Mouse (Mus musculus): ENCODE results near the gene Lemd1.

Gene Lemd1

GRCm38 (mm10) chr1:132201936-132202335 is 10.7 kb downstream of the Lemd1 start:
- Histone ChIP-seq H3K27me3 (ENCODE audit: control insufficient read depth, insufficient read depth, low read length, poor library complexity, severe bottlenecking) (no peaks in the 10 kb centered on the region; the same call in 1 of the 2 replicates), H3K36me3 (ENCODE audit: control insufficient read depth, insufficient read depth, low read length, poor library complexity, severe bottlenecking) (no peaks in the 10 kb centered on the region)
- no peak for DNase-seq (ENCODE audit: low read depth, low spot score)

GRCm38 (mm10) chr1:132202771-132203170 is 11.5 kb downstream of the Lemd1 start:
- Histone ChIP-seq H3K27me3 (ENCODE audit: control insufficient read depth, insufficient read depth, low read length, poor library complexity, severe bottlenecking) (no peaks in the 10 kb centered on the region; the same call in 1 of the 2 replicates), H3K36me3 (ENCODE audit: control insufficient read depth, insufficient read depth, low read length, poor library complexity, severe bottlenecking) (no peaks in the 10 kb centered on the region)
- DNase-seq (ENCODE audit: low read depth, low spot score): no peak

DNA sequence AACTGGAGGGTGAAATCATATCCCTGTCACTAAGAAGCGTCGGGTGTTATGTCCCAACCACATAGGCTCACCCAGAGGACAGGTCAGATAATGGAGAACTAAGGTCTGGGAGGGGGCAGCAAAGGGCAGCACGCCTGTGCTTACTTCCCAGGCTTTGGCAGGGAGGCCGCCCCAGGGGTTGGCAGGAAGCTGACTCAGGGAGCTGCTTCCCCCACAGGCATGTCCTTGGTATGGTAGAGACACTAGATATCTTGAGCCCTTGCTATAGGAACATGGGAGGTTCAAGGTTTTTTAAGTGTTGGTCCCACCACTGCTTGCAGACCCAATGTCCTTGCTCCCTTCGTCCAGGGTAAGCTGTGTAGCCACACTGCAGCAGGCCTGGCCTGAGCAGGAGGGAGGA is 14.7 kb downstream of the Lemd1 start:
- no peak for DNase-seq (ENCODE audit: low read depth, low spot score)
- Histone ChIP-seq H3K36me3 (ENCODE audit: control insufficient read depth, insufficient read depth, low read length, poor library complexity, severe bottlenecking) (no peaks in the 10 kb centered on the region), H3K27me3 (ENCODE audit: control insufficient read depth, insufficient read depth, low read length, poor library complexity, severe bottlenecking) (no peaks in the 10 kb centered on the region)

GRCm38 (mm10) chr1:132206828-132207227 is 15.6 kb downstream of the Lemd1 start:
- DNase-seq (ENCODE audit: low read depth, low spot score): no peak
- H3K27me3 ChIP-seq (ENCODE audit: control insufficient read depth, insufficient read depth, low read length, poor library complexity, severe bottlenecking): no peaks in the 10 kb centered on the region
- no peaks in the 10 kb centered on the region for H3K36me3 ChIP-seq (ENCODE audit: control insufficient read depth, insufficient read depth, low read length, poor library complexity, severe bottlenecking)

DNA sequence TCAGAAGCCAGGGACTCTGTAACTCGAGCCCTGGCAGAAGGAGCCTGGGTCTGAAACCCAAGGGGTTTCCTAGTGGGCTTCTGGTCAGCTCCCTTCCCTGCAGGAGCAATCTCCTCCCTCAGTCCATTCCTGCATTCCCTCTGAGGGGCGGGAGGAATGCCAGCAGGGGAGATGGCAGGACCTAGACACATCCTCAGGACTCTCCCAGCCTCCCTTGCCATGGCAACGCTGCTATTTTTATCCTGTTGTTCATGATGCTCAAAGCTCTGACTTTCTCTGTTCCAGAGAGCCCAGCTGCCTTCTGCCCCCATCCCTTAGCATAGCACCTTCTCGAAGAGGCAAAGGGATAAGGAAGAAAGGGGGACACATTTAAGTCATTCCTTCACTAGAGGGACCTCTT is 16.9 kb downstream of the Lemd1 start:
- Histone ChIP-seq H3K36me3 (ENCODE audit: control insufficient read depth, insufficient read depth, low read length, poor library complexity, severe bottlenecking) (no peaks in the 10 kb centered on the region), H3K27me3 (ENCODE audit: control insufficient read depth, insufficient read depth, low read length, poor library complexity, severe bottlenecking) (no peaks in the 10 kb centered on the region)
- no peak for DNase-seq (ENCODE audit: low read depth, low spot score)

DNA sequence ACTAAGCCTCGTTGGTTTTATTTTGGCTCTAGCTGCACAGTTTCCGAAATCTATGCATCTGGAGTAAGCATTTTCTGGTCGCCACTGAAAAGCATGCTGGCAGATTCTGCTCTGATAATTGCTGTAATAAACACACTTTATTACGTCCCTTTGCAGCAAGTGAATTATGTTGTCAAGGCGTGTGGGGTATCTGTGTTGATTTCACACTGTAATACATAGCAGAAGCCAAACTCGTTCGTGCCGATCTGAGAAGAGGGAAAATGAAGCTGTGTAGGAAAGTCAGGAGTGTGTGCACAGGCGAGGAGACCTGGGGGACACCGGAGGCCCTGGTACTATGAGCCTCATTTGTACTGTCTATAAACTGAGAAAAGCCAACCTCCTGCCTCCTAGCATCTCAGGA is 18.2 kb downstream of the Lemd1 start:
- H3K36me3 ChIP-seq (ENCODE audit: control insufficient read depth, insufficient read depth, low read length, poor library complexity, severe bottlenecking): no peaks in the 10 kb centered on the region
- no peak for DNase-seq (ENCODE audit: low read depth, low spot score)
- no peaks in the 10 kb centered on the region for H3K27me3 ChIP-seq (ENCODE audit: control insufficient read depth, insufficient read depth, low read length, poor library complexity, severe bottlenecking)

GRCm38 (mm10) chr1:132210922-132211321 is 19.7 kb downstream of the Lemd1 start:
- DNase-seq (ENCODE audit: low read depth, low spot score): peak; percentile 50
- H3K36me3 ChIP-seq (ENCODE audit: control insufficient read depth, insufficient read depth, low read length, poor library complexity, severe bottlenecking): no peaks in the 10 kb centered on the region
- no peaks in the 10 kb centered on the region for H3K27me3 ChIP-seq (ENCODE audit: control insufficient read depth, insufficient read depth, low read length, poor library complexity, severe bottlenecking)

DNA sequence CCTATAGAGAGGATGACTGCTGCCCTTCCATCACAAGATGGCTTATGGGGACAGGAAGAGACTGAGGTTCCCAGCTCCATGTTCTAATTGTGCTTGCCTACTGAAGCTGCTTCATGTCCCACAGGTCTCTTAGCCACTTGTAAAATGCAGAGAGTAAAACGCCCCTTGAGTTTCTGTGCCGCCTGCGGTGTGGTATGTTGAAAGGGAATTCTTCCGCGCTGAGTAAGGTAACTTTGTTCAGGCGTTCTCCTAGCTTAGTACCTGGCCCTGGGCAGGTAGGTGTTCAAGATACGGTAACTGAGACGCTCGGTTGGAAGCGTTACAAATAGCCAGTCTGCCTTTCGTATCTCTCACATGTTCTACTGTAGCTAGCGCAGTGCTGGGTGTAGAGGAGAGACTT is 20.4 kb downstream of the Lemd1 start:
- Histone ChIP-seq H3K36me3 (ENCODE audit: control insufficient read depth, insufficient read depth, low read length, poor library complexity, severe bottlenecking) (no peaks in the 10 kb centered on the region), H3K27me3 (ENCODE audit: control insufficient read depth, insufficient read depth, low read length, poor library complexity, severe bottlenecking) (no peaks in the 10 kb centered on the region)
- DNase-seq (ENCODE audit: low read depth, low spot score): no peak

DNA sequence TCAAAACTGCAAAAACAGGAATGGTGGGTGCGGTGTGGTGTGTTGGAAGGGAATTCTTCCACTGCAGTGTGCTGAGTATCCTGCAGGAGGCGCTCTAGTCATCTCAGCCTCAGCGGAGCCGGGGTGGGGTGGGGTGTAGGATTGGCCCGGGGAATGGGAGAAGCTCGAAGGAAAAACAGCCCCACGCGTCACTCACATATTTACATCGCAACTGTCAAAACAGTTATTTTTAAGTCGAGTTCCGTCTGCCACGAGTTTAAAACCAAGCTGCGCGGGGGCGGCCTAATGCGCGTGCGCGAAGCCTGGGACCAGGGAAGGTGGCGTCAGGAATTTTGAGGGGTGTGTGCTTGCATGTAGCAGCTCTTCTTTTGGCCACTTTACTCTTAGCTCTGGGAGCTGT is 21.0 kb downstream of the Lemd1 start:
- DNase-seq (ENCODE audit: low read depth, low spot score): peak; percentile 47
- no peaks in the 10 kb centered on the region for H3K27me3 ChIP-seq (ENCODE audit: control insufficient read depth, insufficient read depth, low read length, poor library complexity, severe bottlenecking)
- H3K36me3 ChIP-seq (ENCODE audit: control insufficient read depth, insufficient read depth, low read length, poor library complexity, severe bottlenecking): no peaks in the 10 kb centered on the region

- no peaks in the 10 kb centered on the region for H3K27me3 ChIP-seq (ENCODE audit: control insufficient read depth, insufficient read depth, low read length, poor library complexity, severe bottlenecking)
- no peak for DNase-seq (ENCODE audit: low read depth, low spot score)
- H3K36me3 ChIP-seq (ENCODE audit: control insufficient read depth, insufficient read depth, low read length, poor library complexity, severe bottlenecking): no peaks in the 10 kb centered on the region
Measured at GRCm38 (mm10) chr1:132213076-132213475, 21.8 kb downstream of the Lemd1 start.

DNA sequence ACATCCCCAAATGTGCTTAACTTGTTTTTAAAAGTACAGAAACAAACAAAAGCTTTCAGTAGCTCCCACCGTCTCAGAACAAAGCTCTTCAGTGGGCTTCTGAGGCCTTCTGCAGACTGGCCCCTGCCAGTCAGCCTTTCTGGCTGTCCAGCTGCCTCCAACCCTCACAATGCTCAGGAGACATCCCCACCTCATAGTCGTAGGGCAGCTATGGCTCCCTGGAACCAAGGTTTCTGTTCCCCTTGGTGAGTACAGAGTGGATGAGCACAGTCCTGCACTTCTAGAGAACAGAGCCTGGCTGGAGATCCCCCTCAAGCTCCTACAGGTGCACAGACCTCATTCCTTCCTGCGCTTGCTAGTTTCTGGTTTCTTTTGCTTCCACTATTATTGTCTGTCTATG is 25.0 kb downstream of the Lemd1 start:
- no peak for DNase-seq (ENCODE audit: low read depth, low spot score)
- H3K36me3 ChIP-seq (ENCODE audit: control insufficient read depth, insufficient read depth, low read length, poor library complexity, severe bottlenecking): no peaks in the 10 kb centered on the region
- H3K27me3 ChIP-seq (ENCODE audit: control insufficient read depth, insufficient read depth, low read length, poor library complexity, severe bottlenecking): no peaks in the 10 kb centered on the region

DNA sequence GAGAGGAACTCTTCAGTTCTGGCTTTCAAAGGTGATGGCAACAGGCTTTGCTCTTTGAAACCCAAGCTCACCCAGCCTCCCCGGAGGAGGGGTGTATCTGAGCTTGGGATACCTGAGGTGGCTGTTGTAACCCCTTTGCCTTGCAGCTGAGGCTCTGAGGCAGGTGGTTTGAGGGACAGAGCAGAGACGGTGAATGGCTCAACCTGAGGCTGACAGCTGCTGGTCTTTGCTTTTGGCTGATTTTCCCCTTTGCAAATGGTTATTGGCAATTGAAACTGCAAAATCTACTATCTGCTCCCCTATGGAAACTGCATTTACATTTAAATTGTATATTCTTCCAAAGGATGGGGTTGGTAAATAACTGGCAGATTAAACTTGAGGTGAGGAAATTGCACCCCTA is 30.4 kb downstream of the Lemd1 start:
- DNase-seq (ENCODE audit: low read depth, low spot score): no peak
- Histone ChIP-seq H3K36me3 (ENCODE audit: control insufficient read depth, insufficient read depth, low read length, poor library complexity, severe bottlenecking) (no peaks in the 10 kb centered on the region), H3K27me3 (ENCODE audit: control insufficient read depth, insufficient read depth, low read length, poor library complexity, severe bottlenecking) (no peaks in the 10 kb centered on the region)

DNA sequence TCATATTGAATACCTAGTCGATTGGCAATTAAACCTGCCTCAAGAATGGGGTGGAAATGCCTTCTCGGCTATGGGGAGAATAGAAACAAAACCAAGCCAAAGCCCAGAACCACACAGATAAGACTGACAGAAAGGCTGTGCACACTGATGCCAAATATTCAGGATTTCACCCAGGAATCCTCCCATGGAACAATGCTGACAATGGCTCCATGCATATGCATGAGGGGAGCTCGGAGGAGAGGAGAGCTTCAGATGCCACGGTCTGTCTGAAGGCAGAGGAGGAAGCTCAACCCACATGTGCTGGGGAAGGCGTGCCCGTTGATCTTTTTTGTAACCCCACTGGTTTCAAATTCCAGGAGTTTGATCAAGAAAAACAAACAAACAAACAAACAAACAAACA is 30.9 kb downstream of the Lemd1 start:
- H3K27me3 ChIP-seq (ENCODE audit: control insufficient read depth, insufficient read depth, low read length, poor library complexity, severe bottlenecking): no peaks in the 10 kb centered on the region
- DNase-seq (ENCODE audit: low read depth, low spot score): no peak
- H3K36me3 ChIP-seq (ENCODE audit: control insufficient read depth, insufficient read depth, low read length, poor library complexity, severe bottlenecking): no peaks in the 10 kb centered on the region

GRCm38 (mm10) chr1:132226297-132227080 is 35.3 kb downstream of the Lemd1 start:
- Histone ChIP-seq H3K36me3 (ENCODE audit: control insufficient read depth, insufficient read depth, low read length, poor library complexity, severe bottlenecking) (no peaks in the 10 kb centered on the region), H3K27me3 (ENCODE audit: control insufficient read depth, insufficient read depth, low read length, poor library complexity, severe bottlenecking) (peaks cover under 1% of the 10 kb centered on the region; the same call in 1 of the 2 replicates)
- no peak for DNase-seq (ENCODE audit: low read depth, low spot score)

GRCm38 (mm10) chr1:132229667-132230066 is 38.4 kb downstream of the Lemd1 start, which contains the start of gene Gm10188:
Gm10188 (minus strand) TSS chr1:132229767.
- DNase-seq (ENCODE audit: low read depth, low spot score): no peak
- H3K36me3 ChIP-seq (ENCODE audit: control insufficient read depth, insufficient read depth, low read length, poor library complexity, severe bottlenecking): no peaks in the 10 kb centered on the region

More at GRCm38 (mm10) chr1:132229667-132230066, 38.4 kb downstream of the Lemd1 start, which contains the start of gene Gm10188:
- H3K27me3 ChIP-seq (ENCODE audit: control insufficient read depth, insufficient read depth, low read length, poor library complexity, severe bottlenecking): peaks cover 2% of the 10 kb centered on the region; the same call in 1 of the 2 replicates
